Mouse (Mus musculus) adrenal gland, postnatal 36 days (tissue): ENCODE data around the gene B4galt1. TPM values are rescaled to one million over a fixed set of nuclear protein-coding genes. Genes with fewer than 3 reads are reported as not detected.

ENCODE experiments used
- DNase-seq, 2 experiments: peaks; one replicate each; pipeline ENCODE4 v3.0.0; 2021; ENCODE audit warnings: mixed read lengths in 1 of 2
- total RNA-seq, 2 experiments: library from RNA; stranded (reverse); gene quantifications; 2 replicates each; pipeline ENCODE4 v1.2.3; 2021

The B4galt1 gene
- total RNA-seq, 2 experiments from 2014 or later, result 75.7 to 89.5 TPM

GRCm38 (mm10) chr4:40843726-40844125 lies 10.1 kb downstream of the B4galt1 start:
- no peak for DNase-seq

DNA sequence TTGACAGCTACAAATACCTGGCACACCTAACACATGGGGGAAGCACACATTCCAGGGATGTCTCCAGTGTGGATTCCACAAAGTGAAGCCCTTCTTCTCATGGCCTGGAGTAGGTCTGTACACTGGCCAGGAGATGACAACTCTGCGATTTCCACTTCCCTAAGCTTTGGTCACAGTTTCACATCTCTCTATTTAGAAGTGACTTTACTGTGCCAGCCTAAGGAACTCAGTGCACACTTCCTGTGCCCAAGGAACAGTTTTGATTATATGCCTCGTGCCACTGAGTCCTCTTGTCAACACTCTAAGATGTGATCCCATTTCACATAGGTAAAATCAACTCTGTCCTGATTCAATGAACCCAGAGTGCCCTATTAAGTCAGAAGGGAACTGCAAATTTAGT lies 13.4 kb downstream of the B4galt1 start:
- no peak for DNase-seq

GRCm38 (mm10) chr4:40839251-40839650 lies 14.6 kb downstream of the B4galt1 start:
- no peak for DNase-seq

- DNase-seq, result peak; percentile 50 to 77
Measured at GRCm38 (mm10) chr4:40837451-40838285, 16.1 kb downstream of the B4galt1 start.

DNA sequence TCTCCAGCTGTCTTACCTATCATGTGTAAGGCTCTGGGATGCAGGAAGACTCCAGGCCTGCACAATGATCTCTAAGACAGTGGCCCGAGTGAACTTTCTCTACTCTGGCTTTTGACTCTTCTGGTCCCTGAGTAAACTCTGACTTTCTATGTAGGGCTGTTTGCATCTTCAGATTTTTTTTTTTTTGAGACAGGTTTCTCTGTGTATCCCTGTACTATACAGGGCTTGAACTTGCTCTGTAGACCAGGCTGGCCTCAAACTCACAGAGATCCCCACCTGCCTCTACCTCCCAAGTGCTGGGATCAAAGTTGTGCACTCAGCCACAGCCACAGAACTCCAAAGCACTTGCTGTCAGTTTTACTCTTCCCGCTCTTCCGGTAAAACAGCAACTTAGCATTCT lies 16.8 kb downstream of the B4galt1 start:
- no peak for DNase-seq

GRCm38 (mm10) chr4:40834872-40835271 lies 18.9 kb downstream of the B4galt1 start:
- no peak for DNase-seq

GRCm38 (mm10) chr4:40834232-40834786 lies 19.5 kb downstream of the B4galt1 start:
- no peak for DNase-seq

- no peak for DNase-seq
Measured at GRCm38 (mm10) chr4:40833381-40834231, 20.2 kb downstream of the B4galt1 start.

- DNase-seq, result no peak
Measured at GRCm38 (mm10) chr4:40830530-40830929, 23.3 kb downstream of the B4galt1 start.

DNA sequence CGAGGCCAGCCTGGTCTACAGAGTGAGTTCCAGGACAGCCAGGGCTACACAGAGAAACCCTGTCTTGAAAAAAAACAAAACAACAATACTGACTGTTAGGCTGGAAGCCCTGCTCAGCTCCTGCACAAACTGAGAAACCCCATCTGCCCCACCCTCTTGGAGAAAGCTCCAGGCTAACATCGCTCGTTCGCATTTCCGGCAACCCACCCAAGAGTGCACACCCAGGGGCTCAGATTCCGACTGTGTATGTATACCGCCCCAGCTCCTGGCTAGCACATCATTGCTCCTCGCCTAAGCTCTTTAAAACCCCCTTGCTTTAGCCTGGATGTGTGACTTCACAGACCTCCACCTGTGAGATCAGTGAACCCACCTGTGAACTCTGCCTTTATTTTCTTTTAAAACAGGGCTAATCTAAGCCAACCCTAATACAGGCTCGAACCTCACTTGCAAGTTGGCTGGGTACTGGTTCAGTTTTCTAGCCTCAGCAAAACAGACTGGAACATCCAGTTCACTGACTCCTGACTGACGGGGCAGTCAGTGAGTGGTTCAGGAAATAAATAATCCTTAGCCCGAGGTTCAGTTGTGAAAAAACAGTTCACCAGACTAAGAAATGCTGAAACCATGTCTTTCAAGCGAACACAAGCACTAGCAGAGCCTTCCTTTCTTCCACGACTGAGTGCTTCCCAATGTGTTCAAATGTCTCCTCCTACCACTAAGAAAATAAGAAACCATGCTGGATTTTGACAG lies 24.0 kb downstream of the B4galt1 start:
- no peak for DNase-seq

DNA sequence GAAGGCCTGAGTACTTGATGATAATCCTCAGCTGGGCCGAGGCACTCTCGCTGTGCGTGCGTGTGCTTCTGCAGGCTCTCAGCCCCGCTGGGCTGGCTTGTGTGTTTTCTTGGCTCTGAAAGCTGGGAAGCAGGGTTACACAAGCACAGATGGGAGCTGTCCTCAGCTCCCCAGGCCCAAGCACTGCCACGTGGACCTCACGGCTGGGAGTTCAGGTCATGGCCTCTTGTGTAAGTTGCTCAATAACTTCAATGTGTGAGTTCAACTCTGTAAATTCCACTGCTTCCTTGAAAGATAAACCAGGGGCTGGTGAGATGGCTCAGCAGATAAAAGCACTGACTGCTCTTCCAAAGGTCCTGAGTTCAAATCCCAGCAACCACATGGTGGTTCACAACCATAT lies 24.9 kb downstream of the B4galt1 start:
- DNase-seq, result peak; percentile 70 to 83

DNA sequence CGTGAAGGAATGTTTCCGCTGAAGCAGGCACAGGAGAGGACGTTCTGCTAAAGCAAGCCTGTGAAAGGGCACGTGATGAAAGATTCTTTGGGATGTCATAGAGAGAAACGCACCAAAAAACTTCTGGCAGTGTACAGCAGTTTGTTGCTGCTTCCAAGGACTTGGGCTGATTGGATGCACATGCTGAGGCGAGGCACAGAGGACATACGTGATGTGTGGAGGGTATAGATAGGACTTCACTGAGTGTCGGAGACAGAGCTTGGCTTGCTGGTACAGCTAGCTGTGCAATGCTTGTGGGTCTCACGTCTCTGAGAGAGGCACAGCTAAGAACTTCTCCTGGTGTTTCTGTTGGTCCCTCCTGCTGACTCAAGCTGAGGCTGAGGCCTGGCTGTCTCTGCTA lies 25.9 kb downstream of the B4galt1 start:
- no peak for DNase-seq

DNA sequence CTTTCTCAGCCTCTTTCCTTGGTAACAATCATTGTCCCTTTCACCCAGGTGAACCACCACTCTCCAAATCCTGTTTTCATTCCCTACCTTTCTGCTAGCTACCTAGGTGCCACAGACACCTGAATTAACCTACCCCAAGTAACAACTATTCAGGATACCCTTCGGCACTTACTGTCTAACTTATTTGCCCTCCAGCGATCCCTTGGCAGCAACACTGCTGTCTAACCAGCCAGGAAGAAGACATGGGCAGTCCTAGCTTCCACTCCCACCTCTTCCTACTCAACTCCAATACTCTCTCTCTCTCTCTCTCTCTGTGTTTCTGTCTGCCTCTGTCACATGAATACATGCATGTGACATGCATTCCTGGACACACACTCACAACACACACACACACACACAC lies 27.0 kb downstream of the B4galt1 start:
- DNase-seq, result no peak

GRCm38 (mm10) chr4:40825981-40826380 lies 27.8 kb downstream of the B4galt1 start:
- no peak for DNase-seq

- DNase-seq, result no peak
Measured at GRCm38 (mm10) chr4:40825146-40825545, 28.7 kb downstream of the B4galt1 start.

- DNase-seq, result no peak
Measured at GRCm38 (mm10) chr4:40824505-40824904, 29.3 kb downstream of the B4galt1 start.

GRCm38 (mm10) chr4:40823664-40824063 lies 30.1 kb downstream of the B4galt1 start:
- no peak for DNase-seq

GRCm38 (mm10) chr4:40823151-40823550 lies 30.7 kb downstream of the B4galt1 start:
- DNase-seq, result no peak

- no peak for DNase-seq
Measured at GRCm38 (mm10) chr4:40821303-40822023, 32.3 kb downstream of the B4galt1 start.

- no peak for DNase-seq
Measured at GRCm38 (mm10) chr4:40820903-40821302, 32.9 kb downstream of the B4galt1 start.

DNA sequence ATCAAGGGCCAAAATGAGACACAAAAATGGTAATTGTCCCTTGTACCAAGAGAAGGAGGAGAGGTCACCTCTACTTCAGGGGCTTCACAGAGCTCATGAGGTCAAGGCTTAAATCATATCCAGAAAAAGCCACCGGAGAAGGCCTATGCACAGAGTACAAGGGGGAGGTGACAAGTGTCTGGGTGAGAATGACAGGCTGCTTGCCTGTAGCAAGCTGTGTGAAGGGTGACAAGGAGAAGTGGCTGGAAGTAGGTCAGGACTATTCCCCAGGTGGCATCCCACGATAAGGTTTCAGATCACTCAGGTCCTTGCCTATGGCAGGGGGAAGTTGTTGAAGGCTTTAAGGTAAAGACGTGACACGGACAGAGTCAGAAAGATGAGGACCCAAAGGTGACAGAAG lies 33.8 kb downstream of the B4galt1 start:
- DNase-seq, result no peak
